Mouse (Mus musculus): ENCODE results near the gene Rasal1. TPM values are rescaled to one million over a fixed set of nuclear protein-coding genes. Genes with fewer than 3 reads are reported as not detected.

The Rasal1 gene
- polyA plus RNA-seq, 1 experiment, result 0.01 TPM

- Histone ChIP-seq H3K9me3 (ENCODE audit: control insufficient read depth, low read length) (no peaks in the 10 kb centered on the region), H3K4me3 (replicated peaks) (no peak overlapping the region), H3K4me1 (ENCODE audit: control insufficient read depth) (no peaks in the 10 kb centered on the region), H3K27me3 (ENCODE audit: control insufficient read depth) (peaks cover 8% of the 10 kb centered on the region), H3K36me3 (ENCODE audit: control insufficient read depth) (no peaks in the 10 kb centered on the region)
- TF ChIP-seq TAL1 (IDR thresholded peaks at IDR 0.05; ENCODE audit: low read length), result no peak
- TF ChIP-seq GATA1 (IDR thresholded peaks at IDR 0.05; ENCODE audit: low read length), result no peak
Observed at GRCm38 (mm10) chr5:120660816-120661215, 12.2 kb downstream of the Rasal1 start.

GRCm38 (mm10) chr5:120664888-120665287 is 16.3 kb downstream of the Rasal1 start:
- peaks cover 14% of the 10 kb centered on the region for H3K27me3 ChIP-seq (ENCODE audit: control insufficient read depth)
- no peaks in the 10 kb centered on the region for H3K9me3 ChIP-seq (ENCODE audit: control insufficient read depth, low read length)
- no peak for TF ChIP-seq GATA1 (IDR thresholded peaks at IDR 0.05; ENCODE audit: low read length)
- no peak for TF ChIP-seq TAL1 (IDR thresholded peaks at IDR 0.05; ENCODE audit: low read length)
- H3K4me3 ChIP-seq (replicated peaks), result no peak overlapping the region
- H3K4me1 ChIP-seq (ENCODE audit: control insufficient read depth), result no peaks in the 10 kb centered on the region
- no peaks in the 10 kb centered on the region for H3K36me3 ChIP-seq (ENCODE audit: control insufficient read depth)

- H3K27me3 ChIP-seq (ENCODE audit: control insufficient read depth), result peaks cover 6% of the 10 kb centered on the region; the same call in 1 of the 2 replicates
- TF ChIP-seq GATA1 (IDR thresholded peaks at IDR 0.05; ENCODE audit: low read length), result no peak
- no peak for TF ChIP-seq TAL1 (IDR thresholded peaks at IDR 0.05; ENCODE audit: low read length)
- H3K4me3 ChIP-seq (replicated peaks), result no peak overlapping the region
- H3K9me3 ChIP-seq (ENCODE audit: control insufficient read depth, low read length), result no peaks in the 10 kb centered on the region
- no peaks in the 10 kb centered on the region for H3K4me1 ChIP-seq (ENCODE audit: control insufficient read depth)
- no peaks in the 10 kb centered on the region for H3K36me3 ChIP-seq (ENCODE audit: control insufficient read depth)
Observed at GRCm38 (mm10) chr5:120668761-120669160, 20.1 kb downstream of the Rasal1 start.

GRCm38 (mm10) chr5:120670132-120670531 is 21.5 kb downstream of the Rasal1 start:
- TF ChIP-seq GATA1 (IDR thresholded peaks at IDR 0.05; ENCODE audit: low read length) (no peak), TAL1 (IDR thresholded peaks at IDR 0.05; ENCODE audit: low read length) (no peak)
- Histone ChIP-seq H3K4me3 (replicated peaks) (no peak overlapping the region), H3K27me3 (ENCODE audit: control insufficient read depth) (peaks cover 6% of the 10 kb centered on the region; the same call in 1 of the 2 replicates), H3K9me3 (ENCODE audit: control insufficient read depth, low read length) (no peaks in the 10 kb centered on the region), H3K4me1 (ENCODE audit: control insufficient read depth) (no peaks in the 10 kb centered on the region), H3K36me3 (ENCODE audit: control insufficient read depth) (no peaks in the 10 kb centered on the region)

GRCm38 (mm10) chr5:120671865-120672264 is 23.3 kb downstream of the Rasal1 start:
- Histone ChIP-seq H3K4me1 (ENCODE audit: control insufficient read depth) (no peaks in the 10 kb centered on the region), H3K4me3 (replicated peaks) (no peak overlapping the region), H3K27me3 (ENCODE audit: control insufficient read depth) (peaks cover under 1% of the 10 kb centered on the region; the same call in 1 of the 2 replicates), H3K36me3 (ENCODE audit: control insufficient read depth) (no peaks in the 10 kb centered on the region), H3K9me3 (ENCODE audit: control insufficient read depth, low read length) (no peaks in the 10 kb centered on the region)
- no peak for TF ChIP-seq TAL1 (IDR thresholded peaks at IDR 0.05; ENCODE audit: low read length)
- no peak for TF ChIP-seq GATA1 (IDR thresholded peaks at IDR 0.05; ENCODE audit: low read length)

GRCm38 (mm10) chr5:120673626-120674025 is 25.0 kb downstream of the Rasal1 start:
- Histone ChIP-seq H3K4me1 (ENCODE audit: control insufficient read depth) (no peaks in the 10 kb centered on the region; the same call in 1 of the 2 replicates), H3K36me3 (ENCODE audit: control insufficient read depth) (no peaks in the 10 kb centered on the region), H3K27me3 (ENCODE audit: control insufficient read depth) (peaks cover 7% of the 10 kb centered on the region; the same call in 1 of the 2 replicates), H3K4me3 (replicated peaks) (no peak overlapping the region), H3K9me3 (ENCODE audit: control insufficient read depth, low read length) (peaks cover 4% of the 10 kb centered on the region)
- TF ChIP-seq GATA1 (IDR thresholded peaks at IDR 0.05; ENCODE audit: low read length) (no peak), TAL1 (IDR thresholded peaks at IDR 0.05; ENCODE audit: low read length) (no peak)

- H3K36me3 ChIP-seq (ENCODE audit: control insufficient read depth), result no peaks in the 10 kb centered on the region
- TF ChIP-seq TAL1 (IDR thresholded peaks at IDR 0.05; ENCODE audit: low read length) (no peak), GATA1 (IDR thresholded peaks at IDR 0.05; ENCODE audit: low read length) (no peak)
- no peaks in the 10 kb centered on the region; the same call in 1 of the 2 replicates for H3K4me1 ChIP-seq (ENCODE audit: control insufficient read depth)
- H3K9me3 ChIP-seq (ENCODE audit: control insufficient read depth, low read length), result peaks cover 4% of the 10 kb centered on the region
- H3K4me3 ChIP-seq (replicated peaks), result no peak overlapping the region
- H3K27me3 ChIP-seq (ENCODE audit: control insufficient read depth), result peaks cover 11% of the 10 kb centered on the region
Observed at GRCm38 (mm10) chr5:120674229-120675145, 25.9 kb downstream of the Rasal1 start.

- H3K27me3 ChIP-seq (ENCODE audit: control insufficient read depth), result peaks cover 34% of the 10 kb centered on the region
Observed at GRCm38 (mm10) chr5:120677516-120677915, 28.9 kb downstream of the Rasal1 start.

More at GRCm38 (mm10) chr5:120677516-120677915, 28.9 kb downstream of the Rasal1 start:
- Histone ChIP-seq H3K36me3 (ENCODE audit: control insufficient read depth) (no peaks in the 10 kb centered on the region), H3K4me3 (replicated peaks) (no peak overlapping the region), H3K9me3 (ENCODE audit: control insufficient read depth, low read length) (peaks cover 4% of the 10 kb centered on the region), H3K4me1 (ENCODE audit: control insufficient read depth) (no peaks in the 10 kb centered on the region; the same call in 1 of the 2 replicates)
- TF ChIP-seq GATA1 (IDR thresholded peaks at IDR 0.05; ENCODE audit: low read length) (no peak), TAL1 (IDR thresholded peaks at IDR 0.05; ENCODE audit: low read length) (no peak)

All from erythroblast, embryonic 14.5 days (primary cell).